Mouse (Mus musculus) ES-Bruce4 (cell line): Measurements from ENCODE around the gene Slc1a2. TPM values are rescaled to one million over a fixed set of nuclear protein-coding genes. Genes with fewer than 3 reads are reported as not detected.

Experiments
- H3K27ac ChIP-seq: 2 replicates; pipeline ENCODE4 v1.5.1; 2012; ENCODE audit warnings: low read length, inconsistent platforms; ENCODE audit not compliant: insufficient read depth
- H3K27me3 ChIP-seq: 2 replicates; pipeline ENCODE4 v1.6.1; 2012; ENCODE audit warnings: mild to moderate bottlenecking, low read length, inconsistent platforms; ENCODE audit not compliant: control insufficient read depth, poor library complexity, insufficient read depth, severe bottlenecking
- H3K36me3 ChIP-seq: 2 replicates; pipeline ENCODE4 v1.6.1; 2012; ENCODE audit warnings: inconsistent platforms, mild to moderate bottlenecking, low read length, moderate library complexity; ENCODE audit not compliant: control insufficient read depth, poor library complexity, insufficient read depth, severe bottlenecking
- H3K4me1 ChIP-seq: one replicate; pipeline ENCODE4 v1.8.1; 2011; ENCODE audit warnings: low read length; ENCODE audit not compliant: control insufficient read depth, insufficient read depth
- H3K4me3 ChIP-seq: 2 replicates; pipeline ENCODE4 v1.5.1; 2011; ENCODE audit warnings: low read depth, mild to moderate bottlenecking, low read length
- H3K9ac ChIP-seq: 2 replicates; pipeline ENCODE4 v1.6.1; 2012; ENCODE audit warnings: low read depth, mild to moderate bottlenecking, inconsistent platforms; ENCODE audit not compliant: poor library complexity, severe bottlenecking
- H3K9me3 ChIP-seq: replicated peaks from 2 replicates; pipeline ENCODE4 v1.6.1; 2012; ENCODE audit warnings: mild to moderate bottlenecking, low read length, inconsistent platforms; ENCODE audit not compliant: control insufficient read depth, poor library complexity, insufficient read depth, severe bottlenecking
- CTCF ChIP-seq: IDR thresholded peaks from one replicate; pipeline ENCODE4 v1.8.1; 2011; ENCODE audit warnings: low read depth, low read length
- EP300 ChIP-seq: IDR thresholded peaks from 2 replicates; pipeline ENCODE4 v1.6.1; 2011; ENCODE audit warnings: low read depth, low read length; ENCODE audit not compliant: insufficient read depth
- POLR2A ChIP-seq: IDR thresholded peaks from one replicate; pipeline ENCODE4 v1.8.1; 2011; ENCODE audit warnings: low read length; ENCODE audit not compliant: insufficient read depth
- polyA plus RNA-seq: library from polyadenylated mRNA; stranded (reverse); fragments of >200 nt; gene quantifications from 2 replicates; pipeline ENCODE4 v1.2.4, GENCODE M21; 2011; ENCODE audit warnings: low read depth; ENCODE audit not compliant: missing spikeins, insufficient read depth, insufficient read length

The Slc1a2 gene
- polyA plus RNA-seq, 1 experiment: 0.09 TPM

- Histone ChIP-seq H3K36me3 (no peaks in the 10 kb centered on the region), H3K27ac (no peak overlapping the region), H3K9me3 (no peaks in the 10 kb centered on the region), H3K27me3 (no peaks in the 10 kb centered on the region; the same call in 1 of the 2 replicates), H3K4me3 (no peak overlapping the region), H3K9ac (no peak overlapping the region), H3K4me1 (no peaks in the 10 kb centered on the region)
- TF ChIP-seq EP300 (no peak), CTCF (no peak), POLR2A (no peak)
These were observed 78.0 kb downstream of the Slc1a2 start for GRCm38 (mm10) chr2:102736490-102736889.

- TF ChIP-seq EP300 (no peak), CTCF (no peak), POLR2A (no peak)
- Histone ChIP-seq H3K4me1 (no peaks in the 10 kb centered on the region), H3K9me3 (no peaks in the 10 kb centered on the region), H3K9ac (no peak overlapping the region), H3K27ac (no peak overlapping the region), H3K4me3 (no peak overlapping the region), H3K36me3 (no peaks in the 10 kb centered on the region), H3K27me3 (no peaks in the 10 kb centered on the region; the same call in 1 of the 2 replicates)
These were observed 80.4 kb downstream of the Slc1a2 start for GRCm38 (mm10) chr2:102738852-102739251.

DNA sequence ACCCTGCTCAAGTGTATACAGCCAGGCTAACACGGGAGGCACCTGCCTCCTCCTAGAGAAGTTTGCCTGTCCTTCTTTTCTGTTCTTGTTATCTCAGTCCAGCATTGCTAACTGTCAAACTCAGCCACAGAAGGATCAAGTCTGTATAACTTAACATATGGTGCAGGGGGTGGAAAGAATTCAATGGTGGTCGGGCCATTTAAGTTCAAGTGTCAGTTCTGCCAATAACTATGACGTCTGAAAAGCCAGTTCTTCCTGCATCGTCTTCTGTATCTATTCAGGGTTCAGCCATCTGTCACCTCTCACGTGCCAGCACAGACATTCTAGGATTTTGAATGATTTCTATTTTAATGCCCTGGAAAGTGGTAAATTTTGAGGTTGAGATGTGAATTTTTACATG, 84.2 kb downstream of the Slc1a2 start:
- no peaks in the 10 kb centered on the region for H3K36me3 ChIP-seq
- H3K9me3 ChIP-seq: no peaks in the 10 kb centered on the region
- H3K4me1 ChIP-seq: no peaks in the 10 kb centered on the region
- no peak overlapping the region for H3K27ac ChIP-seq
- no peak overlapping the region for H3K9ac ChIP-seq
- no peak overlapping the region for H3K4me3 ChIP-seq
- TF ChIP-seq EP300 (no peak), POLR2A (no peak), CTCF (no peak)
- H3K27me3 ChIP-seq: no peaks in the 10 kb centered on the region

DNA sequence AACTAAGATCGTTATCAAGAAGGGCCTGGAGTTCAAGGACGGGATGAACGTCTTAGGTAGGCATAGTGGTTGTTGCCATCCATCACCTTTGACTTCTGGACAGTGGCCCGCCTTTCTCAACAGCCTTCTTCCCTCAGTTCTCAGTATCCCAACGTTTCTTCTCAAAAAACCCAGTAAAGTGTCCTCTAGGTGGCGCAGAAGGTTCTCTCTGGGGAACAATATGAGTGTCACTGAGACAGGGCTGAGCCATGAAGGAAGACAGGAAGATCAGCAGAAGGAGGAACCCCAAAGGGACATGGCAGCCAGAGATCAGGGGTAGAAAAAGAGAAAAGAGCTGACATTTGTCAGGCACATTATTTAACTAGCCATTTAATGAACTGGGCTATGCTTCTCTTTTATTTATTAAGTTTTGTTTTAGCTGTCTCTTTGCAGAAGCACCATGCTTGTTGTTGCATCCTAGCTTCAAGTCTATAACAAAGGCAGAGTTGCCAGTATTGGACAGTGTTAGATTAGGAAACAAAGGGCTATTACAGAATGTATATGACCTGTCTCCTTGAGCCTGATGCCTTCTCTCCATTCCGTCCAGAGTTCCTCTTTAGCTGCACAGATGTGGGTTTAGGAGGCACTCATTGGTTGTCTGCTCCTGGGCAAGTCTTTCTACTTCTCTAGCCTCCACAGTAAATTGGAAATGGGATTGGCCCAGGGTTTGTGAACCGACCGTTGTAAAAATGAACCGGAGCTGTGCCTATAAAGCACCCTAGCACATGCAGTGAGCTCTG, 85.6 kb downstream of the Slc1a2 start:
- no peaks in the 10 kb centered on the region for H3K27me3 ChIP-seq
- TF ChIP-seq CTCF: peak; percentile 13
- no peak for TF ChIP-seq EP300
- H3K4me1 ChIP-seq: no peaks in the 10 kb centered on the region
- H3K36me3 ChIP-seq: no peaks in the 10 kb centered on the region
- no peak overlapping the region for H3K27ac ChIP-seq
- no peak overlapping the region for H3K4me3 ChIP-seq
- no peak overlapping the region for H3K9ac ChIP-seq
- no peaks in the 10 kb centered on the region for H3K9me3 ChIP-seq

- Histone ChIP-seq H3K36me3 (no peaks in the 10 kb centered on the region), H3K27ac (no peak overlapping the region), H3K4me1 (no peaks in the 10 kb centered on the region), H3K9me3 (no peaks in the 10 kb centered on the region), H3K9ac (no peak overlapping the region), H3K27me3 (no peaks in the 10 kb centered on the region), H3K4me3 (no peak overlapping the region)
- TF ChIP-seq EP300: no peak
- no peak for TF ChIP-seq POLR2A
- TF ChIP-seq CTCF: no peak
These were observed 86.9 kb downstream of the Slc1a2 start for GRCm38 (mm10) chr2:102745259-102745906.

- Histone ChIP-seq H3K27me3 (no peaks in the 10 kb centered on the region), H3K9me3 (no peaks in the 10 kb centered on the region), H3K36me3 (no peaks in the 10 kb centered on the region), H3K27ac (no peak overlapping the region), H3K4me3 (no peak overlapping the region), H3K9ac (no peak overlapping the region), H3K4me1 (no peaks in the 10 kb centered on the region)
- TF ChIP-seq EP300 (no peak), CTCF (no peak), POLR2A (no peak)
These were observed 89.3 kb downstream of the Slc1a2 start for GRCm38 (mm10) chr2:102747758-102748157.
